Comparison of ENCODE assay signal across 25 mouse cellular contexts in genomic region chr11:20862101-20862500, GRCm38 (mm10).
"Had no signal": no experiment of that assay in that cellular context is flagged by ENCODE, and none has a peak within 500 bp of the region (broad histone marks: within the 10 kb centered on the region; RNA-seq: fewer than 3 reads in every experiment).

No protein-coding gene starts in this region.

- ATAC-seq: hindbrain, embryonic 16.5 days; inflammation-experienced regulatory T-cells, adult 6 months; intestine, embryonic 15.5 days; intestine, postnatal 0 days had no signal

- H3K27me3 ChIP-seq: heart, embryonic 13.5 days; heart, embryonic 15.5 days; hindbrain, embryonic 12.5 days; intestine, embryonic 15.5 days; limb, embryonic 12.5 days had no signal

- H3K4me1 ChIP-seq: liver, embryonic 13.5 days had no signal

- H3K36me3 ChIP-seq: heart, embryonic 13.5 days; heart, embryonic 15.5 days; hindbrain, embryonic 10.5 days; hindbrain, embryonic 12.5 days; intestine, embryonic 15.5 days; limb, embryonic 10.5 days; limb, embryonic 12.5 days; liver, embryonic 13.5 days had no signal

- H3K9ac ChIP-seq: heart, embryonic 13.5 days; heart, embryonic 15.5 days; hindbrain, embryonic 12.5 days; hindbrain, embryonic 14.5 days; intestine, embryonic 15.5 days; limb, embryonic 12.5 days; liver, embryonic 13.5 days had no signal

- H3K4me2 ChIP-seq: heart, embryonic 11.5 days; heart, embryonic 13.5 days; heart, embryonic 15.5 days; hindbrain, embryonic 12.5 days; hindbrain, embryonic 14.5 days; intestine, embryonic 15.5 days; limb, embryonic 12.5 days; liver, embryonic 13.5 days had no signal

- H3K27ac ChIP-seq: heart, adult 2 months; heart, embryonic 13.5 days; heart, embryonic 15.5 days; hindbrain, embryonic 10.5 days; hindbrain, embryonic 12.5 days; hindbrain, embryonic 14.5 days; intestine, embryonic 15.5 days; layer of hippocampus, adult 2 months; left cerebral cortex, adult 2 months; limb, embryonic 10.5 days; limb, embryonic 12.5 days; liver, embryonic 13.5 days had no signal

- DNase-seq: gastrocnemius, postnatal 10 days; gastrocnemius, postnatal 25 days; heart, adult 2 months; heart, postnatal 4 days; kidney, adult 18-20 months; kidney, adult 8-10 months; kidney, postnatal 10 days; kidney, postnatal 25 days; kidney, postnatal 4 days; liver; liver, embryonic 13.5 days had no signal

- H3K9me3 ChIP-seq: heart, embryonic 13.5 days; heart, embryonic 15.5 days; hindbrain, embryonic 10.5 days; hindbrain, embryonic 12.5 days; intestine, embryonic 15.5 days; limb, embryonic 10.5 days; limb, embryonic 12.5 days; liver, embryonic 13.5 days had no signal

- H3K4me3 ChIP-seq: heart, adult 2 months; heart, embryonic 13.5 days; heart, embryonic 15.5 days; hindbrain, embryonic 10.5 days; hindbrain, embryonic 12.5 days; intestine, embryonic 15.5 days; layer of hippocampus, adult 2 months; left cerebral cortex, adult 2 months; limb, embryonic 10.5 days; limb, embryonic 12.5 days; liver, embryonic 13.5 days had no signal
